Mouse (Mus musculus): ENCODE measurements around the gene Cfap61. TPM values are rescaled to one million over a fixed set of nuclear protein-coding genes. Genes with fewer than 3 reads are reported as not detected.

Cfap61 gene
- polyA plus RNA-seq, 1 experiment from 2014 or later: 0.82 TPM

DNA sequence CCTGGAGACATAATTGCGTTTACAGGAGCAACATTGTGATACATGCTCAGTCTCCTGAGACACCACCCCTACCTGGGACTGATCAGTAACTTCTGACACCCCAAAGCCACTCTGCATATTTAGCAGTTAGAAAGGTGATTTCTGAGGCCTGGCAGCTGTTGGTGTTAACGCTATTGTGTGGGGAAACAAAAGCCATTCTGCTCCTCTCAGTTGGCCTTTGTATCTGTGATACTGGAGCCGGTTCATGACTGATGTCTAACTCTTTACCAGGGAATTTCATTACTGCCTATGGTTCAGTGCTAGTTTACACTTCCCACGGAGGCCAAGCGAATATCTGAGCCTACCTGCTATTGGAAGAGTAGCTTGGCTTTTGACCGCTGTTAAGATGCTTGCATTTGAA, 138.7 kb downstream of the Cfap61 start:
- ATAC-seq (ENCODE audit: low FRiP score, low read depth): no peak
- Histone ChIP-seq H3K4me2 (replicated peaks) (no peak overlapping the region), H3K27me3 (replicated peaks) (no peaks in the 10 kb centered on the region), H3K4me3 (no peak overlapping the region), H3K27ac (no peak overlapping the region), H3K4me1 (no peaks in the 10 kb centered on the region), H3K9ac (no peak overlapping the region), H3K36me3 (no peaks in the 10 kb centered on the region), H3K9me3 (no peaks in the 10 kb centered on the region)
- 24% methylated on average over 6 of the region's 6 CpGs for WGBS

DNA sequence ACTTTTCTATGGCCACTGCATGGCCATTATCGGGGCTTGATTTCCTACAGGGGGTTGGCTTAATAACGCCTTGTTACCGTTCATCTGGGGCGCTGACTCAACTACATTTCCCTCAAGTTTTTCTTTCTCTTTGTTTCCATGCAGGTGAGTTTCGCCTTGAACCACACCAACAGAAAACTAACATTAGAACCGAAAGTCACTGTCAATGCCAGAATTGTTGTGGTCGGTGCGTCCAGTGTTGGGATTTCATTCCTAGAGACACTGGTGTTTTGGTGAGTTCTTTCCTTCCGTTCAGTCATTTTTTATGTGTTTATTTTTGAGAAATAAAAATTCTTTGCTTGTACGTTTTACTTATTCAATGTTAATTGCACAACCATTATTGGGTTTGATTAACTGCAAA, 142.5 kb downstream of the Cfap61 start:
- WGBS: 93% methylated on average over 10 of the region's 10 CpGs
- H3K4me3 ChIP-seq: no peak overlapping the region
- no peaks in the 10 kb centered on the region for H3K4me1 ChIP-seq
- no peak overlapping the region for H3K4me2 ChIP-seq (replicated peaks)
- H3K27ac ChIP-seq: no peak overlapping the region
- H3K9ac ChIP-seq: no peak overlapping the region
- no peaks in the 10 kb centered on the region for H3K27me3 ChIP-seq (replicated peaks)
- no peaks in the 10 kb centered on the region for H3K36me3 ChIP-seq
- H3K9me3 ChIP-seq: no peaks in the 10 kb centered on the region
- ATAC-seq (ENCODE audit: low FRiP score, low read depth): no peak

- Histone ChIP-seq H3K4me3 (no peak overlapping the region), H3K9me3 (no peaks in the 10 kb centered on the region), H3K9ac (no peak overlapping the region), H3K27ac (no peak overlapping the region), H3K4me1 (no peaks in the 10 kb centered on the region; the same call in 1 of the 2 replicates), H3K36me3 (no peaks in the 10 kb centered on the region), H3K27me3 (replicated peaks) (no peaks in the 10 kb centered on the region), H3K4me2 (replicated peaks) (no peak overlapping the region)
- WGBS: 94% methylated on average over 4 of the region's 4 CpGs
- ATAC-seq (ENCODE audit: low FRiP score, low read depth): no peak
Measured at GRCm38 (mm10) chr2:146080282-146080681, 145.7 kb downstream of the Cfap61 start.

DNA sequence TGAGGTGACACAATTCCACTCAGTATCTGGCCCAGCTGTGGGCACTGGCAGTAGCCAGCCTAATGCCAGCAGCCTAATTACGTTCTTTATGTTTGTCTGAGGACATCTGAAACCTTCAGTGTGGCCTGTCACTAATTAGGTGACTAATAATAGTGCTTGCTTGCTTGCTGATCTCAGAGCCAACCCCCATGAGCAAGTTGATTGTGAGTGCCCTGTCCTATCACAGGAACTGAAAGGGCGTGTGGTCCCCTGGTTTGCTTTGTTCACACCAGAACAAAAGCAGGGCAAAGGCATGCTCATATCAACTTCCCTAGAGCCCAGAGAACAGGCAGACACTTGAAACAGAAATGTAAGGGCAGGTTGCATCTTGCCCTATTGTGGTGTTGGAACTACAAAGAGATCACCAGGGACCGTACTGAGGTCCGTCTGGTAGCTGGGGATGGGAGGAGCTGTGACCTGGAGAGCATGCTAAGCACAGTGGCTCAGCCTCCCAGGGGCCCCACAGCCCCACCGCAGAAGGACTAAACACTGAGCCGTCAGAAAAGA, 148.8 kb downstream of the Cfap61 start:
- no peaks in the 10 kb centered on the region for H3K27me3 ChIP-seq (replicated peaks)
- no peak overlapping the region for H3K9ac ChIP-seq
- H3K27ac ChIP-seq: no peak overlapping the region
- H3K4me1 ChIP-seq: no peaks in the 10 kb centered on the region; the same call in 1 of the 2 replicates
- H3K9me3 ChIP-seq: no peaks in the 10 kb centered on the region
- H3K4me3 ChIP-seq: no peak overlapping the region
- ATAC-seq (ENCODE audit: low FRiP score, low read depth): no peak
- 36% methylated on average over 6 of the region's 6 CpGs for WGBS
- H3K4me2 ChIP-seq (replicated peaks): no peak overlapping the region
- H3K36me3 ChIP-seq: no peaks in the 10 kb centered on the region

DNA sequence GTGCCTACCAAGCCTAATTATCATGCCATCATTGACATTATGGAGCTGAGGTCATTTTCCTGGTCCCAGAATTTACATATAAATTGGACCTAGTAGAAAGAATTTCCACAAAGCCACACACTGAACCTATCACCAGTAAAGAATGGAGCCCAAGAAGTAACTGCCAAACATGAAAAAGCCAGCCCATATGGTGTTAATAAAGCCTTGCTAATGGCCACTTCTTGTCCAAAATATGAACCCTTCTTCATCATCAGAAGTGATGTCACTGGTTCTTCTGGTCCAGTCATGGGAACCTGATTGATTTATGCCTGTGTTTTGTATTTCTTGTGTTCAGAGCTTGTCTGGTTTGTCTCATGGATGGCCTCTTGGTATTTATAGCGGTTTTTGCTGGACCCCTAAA, 152.8 kb downstream of the Cfap61 start:
- Histone ChIP-seq H3K4me1 (peaks cover 3% of the 10 kb centered on the region; the same call in 1 of the 2 replicates), H3K27ac (no peak overlapping the region), H3K9ac (no peak overlapping the region), H3K36me3 (no peaks in the 10 kb centered on the region), H3K27me3 (replicated peaks) (no peaks in the 10 kb centered on the region), H3K4me3 (no peak overlapping the region), H3K9me3 (no peaks in the 10 kb centered on the region), H3K4me2 (replicated peaks) (no peak overlapping the region)
- WGBS: 93% methylated on average over 1 of the region's 1 CpGs
- no peak for ATAC-seq (ENCODE audit: low FRiP score, low read depth)

DNA sequence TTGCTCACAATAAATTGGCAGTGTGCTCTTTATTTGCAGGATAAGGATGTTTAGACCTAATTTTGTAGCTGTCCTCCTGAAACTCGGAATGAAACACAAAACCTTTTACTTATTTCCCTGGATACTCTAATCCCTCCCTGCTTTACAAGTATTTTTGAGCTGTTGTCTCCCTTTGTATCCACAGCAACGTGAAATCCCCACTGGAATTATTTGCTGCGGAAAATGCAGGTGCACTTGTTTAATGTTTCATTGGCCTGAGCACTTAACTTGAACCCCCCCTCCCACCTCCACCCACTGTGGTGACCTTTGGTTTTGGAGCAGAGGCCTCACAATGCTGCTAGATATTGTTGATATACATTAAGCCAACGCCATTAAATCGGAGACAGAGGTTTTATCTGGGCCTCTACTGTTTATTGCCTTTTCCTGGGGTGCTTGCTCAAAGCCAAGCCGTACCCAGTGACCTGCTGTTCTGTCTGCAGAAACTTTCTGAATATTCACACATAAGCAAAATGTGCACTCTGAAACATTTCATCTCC, 154.6 kb downstream of the Cfap61 start:
- 45% methylated on average over 6 of the region's 6 CpGs for WGBS
- Histone ChIP-seq H3K9ac (no peak overlapping the region), H3K9me3 (no peaks in the 10 kb centered on the region), H3K4me2 (replicated peaks) (no peak overlapping the region), H3K36me3 (no peaks in the 10 kb centered on the region), H3K4me1 (peaks cover 3% of the 10 kb centered on the region; the same call in 1 of the 2 replicates), H3K27ac (no peak overlapping the region), H3K4me3 (no peak overlapping the region), H3K27me3 (replicated peaks) (no peaks in the 10 kb centered on the region)
- ATAC-seq (ENCODE audit: low FRiP score, low read depth): no peak

- Histone ChIP-seq H3K4me3 (no peak overlapping the region), H3K9me3 (no peaks in the 10 kb centered on the region), H3K27ac (no peak overlapping the region), H3K4me2 (replicated peaks) (no peak overlapping the region), H3K27me3 (replicated peaks) (0 out of 2 replicates have a peak, but pooled peaks cover 3% of the 10 kb centered on the region), H3K9ac (no peak overlapping the region), H3K4me1 (no peaks in the 10 kb centered on the region), H3K36me3 (no peaks in the 10 kb centered on the region)
- ATAC-seq (ENCODE audit: low FRiP score, low read depth): no peak
- 89% methylated on average over 5 of the region's 5 CpGs for WGBS
Measured at GRCm38 (mm10) chr2:146097532-146097931, 162.9 kb downstream of the Cfap61 start.

- Histone ChIP-seq H3K4me2 (replicated peaks) (no peak overlapping the region), H3K9me3 (no peaks in the 10 kb centered on the region), H3K36me3 (no peaks in the 10 kb centered on the region), H3K4me3 (no peak overlapping the region), H3K27ac (no peak overlapping the region), H3K9ac (no peak overlapping the region), H3K4me1 (no peaks in the 10 kb centered on the region), H3K27me3 (replicated peaks) (0 out of 2 replicates have a peak, but pooled peaks cover 3% of the 10 kb centered on the region)
- no peak for ATAC-seq (ENCODE audit: low FRiP score, low read depth)
- WGBS: 62% methylated on average over 16 of the region's 16 CpGs
Measured at GRCm38 (mm10) chr2:146098853-146099717, 164.5 kb downstream of the Cfap61 start.

DNA sequence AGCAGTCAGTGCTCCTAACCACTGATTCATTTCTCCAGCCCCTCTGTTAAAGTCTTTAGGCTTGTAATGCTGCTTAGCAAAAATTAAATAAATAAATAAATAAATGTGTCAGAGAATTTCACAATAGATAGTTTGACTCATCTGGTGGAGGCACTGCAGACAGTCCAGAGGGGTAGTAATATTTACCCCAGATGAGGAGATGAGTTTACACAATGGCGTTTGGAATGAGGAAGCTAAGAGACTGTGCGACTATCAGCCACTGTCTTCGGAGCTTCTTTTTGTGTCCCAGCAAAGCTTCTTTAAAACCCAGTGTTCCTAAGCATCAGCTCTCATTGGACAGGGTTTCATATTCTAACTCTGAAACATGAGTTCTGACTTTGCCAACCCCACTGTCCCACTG, 165.3 kb downstream of the Cfap61 start:
- no peak overlapping the region for H3K4me3 ChIP-seq
- no peak overlapping the region for H3K9ac ChIP-seq
- ATAC-seq (ENCODE audit: low FRiP score, low read depth): no peak
- H3K9me3 ChIP-seq: no peaks in the 10 kb centered on the region
- no peak overlapping the region for H3K4me2 ChIP-seq (replicated peaks)
- H3K27me3 ChIP-seq (replicated peaks): 0 out of 2 replicates have a peak, but pooled peaks cover 3% of the 10 kb centered on the region
- H3K4me1 ChIP-seq: no peaks in the 10 kb centered on the region
- H3K27ac ChIP-seq: no peak overlapping the region
- WGBS: 93% methylated on average over 3 of the region's 3 CpGs
- no peaks in the 10 kb centered on the region for H3K36me3 ChIP-seq

DNA sequence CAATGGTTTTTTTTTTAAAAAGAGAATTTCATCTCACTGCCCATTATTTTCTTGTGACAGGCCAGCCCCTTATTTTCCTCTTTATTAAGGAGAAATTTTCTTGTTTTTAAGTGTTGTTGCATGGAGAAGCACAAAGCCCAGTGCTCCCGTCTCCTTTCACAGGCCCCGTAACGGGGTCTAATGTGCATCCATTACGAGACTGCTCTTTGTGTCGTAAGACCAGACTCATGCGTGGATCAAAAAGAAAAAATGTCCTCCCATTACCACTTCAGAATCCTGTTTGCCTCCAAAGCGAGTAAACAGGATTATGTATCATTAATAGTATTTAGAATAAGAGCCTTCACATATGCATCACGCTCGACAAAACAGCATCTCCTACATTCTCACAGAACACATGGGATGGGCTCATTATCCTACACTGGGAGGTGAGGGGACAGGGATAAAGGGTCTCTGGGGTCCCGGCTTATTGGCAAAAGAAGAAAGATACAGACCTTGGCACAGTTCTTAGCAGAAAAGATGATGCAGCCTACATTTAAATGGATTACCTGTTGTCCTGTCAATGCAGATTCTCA, 166.0 kb downstream of the Cfap61 start:
- ATAC-seq (ENCODE audit: low FRiP score, low read depth): no peak
- no peaks in the 10 kb centered on the region for H3K4me1 ChIP-seq
- no peak overlapping the region for H3K9ac ChIP-seq
- 0 out of 2 replicates have a peak, but pooled peaks cover 3% of the 10 kb centered on the region for H3K27me3 ChIP-seq (replicated peaks)
- H3K9me3 ChIP-seq: no peaks in the 10 kb centered on the region
- no peak overlapping the region for H3K4me2 ChIP-seq (replicated peaks)
- H3K36me3 ChIP-seq: no peaks in the 10 kb centered on the region
- WGBS: 83% methylated on average over 10 of the region's 10 CpGs
- H3K27ac ChIP-seq: no peak overlapping the region
- no peak overlapping the region for H3K4me3 ChIP-seq

GRCm38 (mm10) chr2:146102600-146102999, 168.0 kb downstream of the Cfap61 start:
- H3K4me2 ChIP-seq (replicated peaks): no peak overlapping the region
- H3K27me3 ChIP-seq (replicated peaks): 0 out of 2 replicates have a peak, but pooled peaks cover 3% of the 10 kb centered on the region
- H3K9me3 ChIP-seq: no peaks in the 10 kb centered on the region
- H3K9ac ChIP-seq: no peak overlapping the region
- 90% methylated on average over 3 of the region's 3 CpGs for WGBS
- H3K4me3 ChIP-seq: no peak overlapping the region
- no peak overlapping the region for H3K27ac ChIP-seq
- no peaks in the 10 kb centered on the region for H3K4me1 ChIP-seq
- no peak for ATAC-seq (ENCODE audit: low FRiP score, low read depth)
- H3K36me3 ChIP-seq: no peaks in the 10 kb centered on the region

- H3K27ac ChIP-seq: no peak overlapping the region
- 0 out of 2 replicates have a peak, but pooled peaks cover 3% of the 10 kb centered on the region for H3K27me3 ChIP-seq (replicated peaks)
- 88% methylated on average over 6 of the region's 6 CpGs for WGBS
- H3K9me3 ChIP-seq: no peaks in the 10 kb centered on the region
- H3K9ac ChIP-seq: no peak overlapping the region
- no peaks in the 10 kb centered on the region for H3K4me1 ChIP-seq
- H3K4me2 ChIP-seq (replicated peaks): no peak overlapping the region
- ATAC-seq (ENCODE audit: low FRiP score, low read depth): no peak
- H3K4me3 ChIP-seq: no peak overlapping the region
- no peaks in the 10 kb centered on the region for H3K36me3 ChIP-seq
Measured at GRCm38 (mm10) chr2:146105341-146105740, 170.8 kb downstream of the Cfap61 start.

Data from neural tube, embryonic 12.5 days (tissue).